Mouse (Mus musculus): ENCODE measurements at regions not wholly inside any gene's neighbourhood (a gene's known extent, or its start where the extent isn't known, plus 50 kb on each side); places are given as distances from the start of the nearest gene placed in this dataset.

DNA sequence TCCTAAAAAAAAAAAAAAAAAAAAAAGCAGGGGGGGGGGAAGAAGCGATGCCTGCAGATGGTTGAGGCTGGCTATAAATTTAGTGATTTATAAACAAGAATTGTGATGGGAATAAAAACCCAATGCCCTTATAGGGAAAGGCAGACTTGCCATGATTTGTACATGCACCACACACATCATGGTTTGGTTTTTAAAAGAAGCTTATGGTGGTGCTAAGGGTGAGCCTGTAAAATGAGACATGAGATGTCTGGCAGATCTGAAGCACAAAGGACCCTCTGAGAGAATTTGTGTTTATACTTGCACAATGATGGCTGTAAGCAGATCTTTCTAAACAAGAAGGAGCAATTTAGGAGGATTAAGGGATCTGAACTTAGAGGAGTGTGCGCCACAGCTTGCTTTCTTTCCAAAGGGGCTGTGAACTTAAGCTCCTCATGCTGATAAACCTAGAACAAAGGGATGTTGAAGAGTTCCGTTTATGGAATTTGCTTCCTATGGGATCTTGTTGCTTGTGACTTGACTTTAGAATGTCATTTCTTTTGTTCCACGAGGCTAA lies 65.3 kb upstream of the Adamts5 start:
- DNase-seq (ENCODE audit: low read depth, low spot score): no peak
- H3K36me3 ChIP-seq (ENCODE audit: control insufficient read depth, insufficient read depth, low read length, poor library complexity, severe bottlenecking): no peaks in the 10 kb centered on the region
- no peaks in the 10 kb centered on the region for H3K27me3 ChIP-seq (ENCODE audit: control insufficient read depth, insufficient read depth, low read length, poor library complexity, severe bottlenecking)

GRCm38 (mm10) chr16:85966251-85966650 lies 64.6 kb upstream of the Adamts5 start:
- Histone ChIP-seq H3K36me3 (ENCODE audit: control insufficient read depth, insufficient read depth, low read length, poor library complexity, severe bottlenecking) (no peaks in the 10 kb centered on the region), H3K27me3 (ENCODE audit: control insufficient read depth, insufficient read depth, low read length, poor library complexity, severe bottlenecking) (no peaks in the 10 kb centered on the region)
- DNase-seq (ENCODE audit: low read depth, low spot score): no peak

DNA sequence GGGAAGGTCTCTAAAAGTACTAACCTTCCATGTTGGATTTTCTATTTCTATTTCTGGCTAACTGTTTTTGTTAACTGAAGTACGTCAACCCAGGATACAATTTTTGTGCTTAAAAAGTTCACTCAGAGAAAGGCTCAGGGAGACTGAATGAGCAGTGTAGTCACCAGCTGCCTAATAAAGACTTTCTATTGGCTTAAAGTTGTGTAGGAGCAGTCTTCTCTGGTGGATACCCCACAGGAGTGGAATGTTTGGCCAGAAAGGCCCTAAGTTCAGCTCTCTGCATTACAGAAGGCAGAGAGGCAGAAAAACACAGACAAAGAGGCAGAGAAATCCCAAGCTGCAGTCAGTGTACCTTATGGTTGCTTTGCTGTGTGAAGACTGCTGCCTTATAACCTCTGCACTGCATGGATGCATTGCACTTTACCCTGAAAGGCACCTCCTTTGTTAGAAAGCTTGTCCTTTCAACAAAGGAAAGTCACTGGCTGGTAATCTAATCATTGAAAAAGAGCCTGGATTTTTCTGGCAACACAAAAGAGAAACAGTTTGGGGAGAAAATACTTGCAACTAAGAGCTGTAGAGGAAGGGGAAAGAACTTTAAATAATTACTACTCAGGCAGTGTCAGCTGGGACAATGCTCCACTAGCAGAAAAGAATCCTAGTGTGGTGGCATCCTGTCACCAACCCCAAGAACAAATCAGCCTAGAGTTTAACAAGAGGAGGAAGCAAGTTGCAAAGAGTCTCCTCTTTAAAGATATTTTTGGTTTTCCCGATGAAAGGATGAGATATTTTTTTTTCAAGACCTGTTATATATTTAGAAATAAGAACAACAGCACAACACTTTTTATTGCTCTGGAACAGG lies 63.0 kb upstream of the Adamts5 start:
- DNase-seq (ENCODE audit: low read depth, low spot score): no peak
- Histone ChIP-seq H3K27me3 (ENCODE audit: control insufficient read depth, insufficient read depth, low read length, poor library complexity, severe bottlenecking) (no peaks in the 10 kb centered on the region), H3K36me3 (ENCODE audit: control insufficient read depth, insufficient read depth, low read length, poor library complexity, severe bottlenecking) (no peaks in the 10 kb centered on the region)

DNA sequence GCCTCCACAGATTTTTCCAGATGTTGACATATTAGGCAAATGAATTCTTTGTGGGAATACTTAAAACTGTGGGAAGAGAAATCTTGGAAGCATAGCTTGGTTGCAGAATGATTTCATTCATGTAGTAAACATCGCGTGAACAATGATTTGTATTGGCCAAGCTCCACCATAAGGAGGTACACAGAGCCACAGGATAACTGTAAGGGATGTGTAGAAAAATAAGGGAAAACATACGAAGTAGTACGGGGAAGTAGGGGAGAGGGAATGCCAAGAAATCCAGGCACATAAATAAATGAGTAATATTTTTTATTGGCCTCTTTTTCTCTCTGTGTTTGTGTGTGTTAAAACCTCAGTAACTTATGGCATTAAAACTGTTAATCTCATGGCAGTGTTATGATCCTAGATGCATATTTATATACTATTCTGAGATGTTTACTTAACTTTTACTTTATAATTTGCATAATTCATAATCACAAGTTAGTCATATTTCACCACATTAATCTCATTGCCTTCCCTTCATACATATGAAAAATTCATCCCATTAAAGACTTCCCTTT lies 54.5 kb upstream of the Adamts5 start:
- Histone ChIP-seq H3K36me3 (ENCODE audit: control insufficient read depth, insufficient read depth, low read length, poor library complexity, severe bottlenecking) (no peaks in the 10 kb centered on the region), H3K27me3 (ENCODE audit: control insufficient read depth, insufficient read depth, low read length, poor library complexity, severe bottlenecking) (no peaks in the 10 kb centered on the region)
- DNase-seq (ENCODE audit: low read depth, low spot score): no peak

DNA sequence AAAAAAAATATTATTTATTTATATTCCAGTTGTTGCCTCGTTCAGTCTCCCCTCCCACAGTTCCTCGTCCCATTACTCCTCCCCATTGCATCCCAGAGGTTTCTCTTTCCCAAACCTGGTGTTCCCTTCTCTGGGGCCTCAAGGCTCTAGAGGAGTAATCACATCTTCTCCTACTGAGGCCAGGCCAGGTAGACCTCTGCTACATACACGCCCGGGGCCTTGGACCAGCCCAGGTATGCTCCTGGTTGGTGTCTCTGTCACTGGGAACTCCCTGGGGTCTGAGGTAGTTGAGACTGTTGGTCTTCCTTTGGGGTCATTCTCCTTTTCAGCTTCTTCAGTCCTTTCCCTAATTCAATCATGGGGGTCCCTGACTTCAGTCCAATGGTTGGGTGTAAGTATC lies 50.0 kb upstream of the Adamts5 start:
- no peak for DNase-seq (ENCODE audit: low read depth, low spot score)
- Histone ChIP-seq H3K27me3 (ENCODE audit: control insufficient read depth, insufficient read depth, low read length, poor library complexity, severe bottlenecking) (no peaks in the 10 kb centered on the region), H3K36me3 (ENCODE audit: control insufficient read depth, insufficient read depth, low read length, poor library complexity, severe bottlenecking) (no peaks in the 10 kb centered on the region)

Measured in splenic B cell, adult 2 months (primary cell).